Mouse (Mus musculus) midbrain, embryonic 14.5 days (tissue): ENCODE measurements at regions not wholly inside any gene's neighbourhood (a gene's known extent, or its start where the extent isn't known, plus 50 kb on each side); places are given as distances from the start of the nearest gene placed in this dataset.

ENCODE experiments used
- ATAC-seq: fragments of 200-750 bp; cut with Nextera tagmentation; 2 replicates; pipeline ENCODE4 v1.8.0; 2017; ENCODE audit warnings: moderate number of reproducible peaks, moderate library complexity; ENCODE audit not compliant: low FRiP score, low TSS enrichment
- DNase-seq: peaks from one replicate; pipeline ENCODE4 v3.0.0-alpha.2; 2015
- H3K27ac ChIP-seq: fragments of 300-500 bp; sonication (generic); replicated peaks from 2 replicates; pipeline ENCODE4 v1.5.1; 2014; ENCODE audit warnings: mild to moderate bottlenecking, low read depth, low read length, moderate library complexity
- H3K27me3 ChIP-seq: fragments of 300-500 bp; sonication (generic); 2 replicates; pipeline ENCODE4 v1.6.1; 2014; ENCODE audit warnings: low read length, control low read depth, mixed read lengths; ENCODE audit not compliant: control insufficient read depth, insufficient read depth
- H3K36me3 ChIP-seq: fragments of 300-500 bp; sonication (generic); 2 replicates; pipeline ENCODE4 v1.6.1; 2014; ENCODE audit warnings: low read length, control low read depth; ENCODE audit not compliant: control insufficient read depth, insufficient read depth
- H3K4me1 ChIP-seq: fragments of 300-500 bp; sonication (generic); 2 replicates; pipeline ENCODE4 v1.6.1; 2014; ENCODE audit warnings: mild to moderate bottlenecking, antibody characterized with exemption, low read length, control low read depth; ENCODE audit not compliant: control insufficient read depth, insufficient read depth
- H3K4me2 ChIP-seq: fragments of 300-500 bp; sonication (generic); 2 replicates; pipeline ENCODE4 v1.6.1; 2014; ENCODE audit warnings: mild to moderate bottlenecking, low read length, moderate library complexity
- H3K4me3 ChIP-seq: fragments of 300-500 bp; sonication (generic); replicated peaks from 2 replicates; pipeline ENCODE4 v1.5.1; 2014; ENCODE audit warnings: low read depth, low read length
- H3K9ac ChIP-seq: fragments of 300-500 bp; sonication (generic); replicated peaks from 2 replicates; pipeline ENCODE4 v1.6.1; 2014; ENCODE audit warnings: mild to moderate bottlenecking, low read length, moderate library complexity
- H3K9me3 ChIP-seq: fragments of 300-500 bp; sonication (generic); 2 replicates; pipeline ENCODE4 v1.6.1; 2016; ENCODE audit warnings: low read length, control low read depth, mixed read lengths; ENCODE audit not compliant: control insufficient read depth
- WGBS: fragments of 180-500 bp; shearing (Covaris S2); extraction: QIAGEN DNeasy Blood & Tissue Kit; methylation state at CpG from one replicate; pipeline ENCODE4 v1.1.7; 2014; 5-methylcytosine and 5-hydroxymethylcytosine counted together

DNA sequence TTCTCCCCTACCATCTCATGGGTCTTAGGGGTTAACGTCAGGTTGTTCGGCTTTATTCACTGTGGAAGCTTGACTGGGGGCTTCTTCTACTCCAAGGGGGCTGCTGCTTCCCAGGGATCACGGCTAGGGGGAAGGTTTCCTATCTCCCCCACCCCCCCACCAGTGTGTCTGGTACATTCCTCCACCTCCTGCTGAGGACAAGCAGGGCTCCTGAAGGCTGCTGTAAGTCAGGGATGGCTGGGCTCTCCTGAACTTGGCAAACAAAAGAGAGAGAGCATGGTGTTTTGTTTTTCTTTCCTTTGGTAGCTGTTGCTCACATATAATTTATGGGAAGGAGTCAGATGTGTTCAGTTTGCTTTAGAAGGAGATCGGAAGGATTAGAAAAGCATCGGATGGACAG lies 54.7 kb upstream of the Commd3 start:
- H3K4me1 ChIP-seq = no peaks in the 10 kb centered on the region
- H3K4me2 ChIP-seq = no peak overlapping the region
- ATAC-seq (no peak), DNase-seq (no peak)
- no peaks in the 10 kb centered on the region for H3K36me3 ChIP-seq
- no peaks in the 10 kb centered on the region for H3K9me3 ChIP-seq
- no peak overlapping the region for H3K9ac ChIP-seq
- H3K4me3 ChIP-seq = no peak overlapping the region
- WGBS = 30% methylated on average over 5 of the region's 5 CpGs
- no peaks in the 10 kb centered on the region for H3K27me3 ChIP-seq
- H3K27ac ChIP-seq = no peak overlapping the region

DNA sequence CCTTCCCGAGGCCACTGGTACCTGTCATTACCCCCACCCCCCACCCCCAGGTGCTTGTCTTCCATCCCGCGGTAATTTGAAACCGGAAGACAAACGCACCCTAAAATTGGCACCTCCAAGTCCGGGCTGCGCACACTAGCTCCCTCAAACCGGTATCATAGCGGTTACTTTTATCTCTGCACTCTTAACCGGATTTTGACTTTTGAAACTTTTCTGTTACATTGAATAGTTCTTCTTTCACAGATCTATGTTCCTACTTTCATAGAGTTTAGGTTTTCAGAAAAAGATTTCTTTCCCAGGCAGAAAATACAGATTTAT lies 62.4 kb upstream of the Commd3 start:
- Histone ChIP-seq H3K27me3 (peaks cover 41% of the 10 kb centered on the region), H3K4me2 (peak overlapping the region; percentile 83), H3K36me3 (no peaks in the 10 kb centered on the region), H3K4me3 (peak overlapping the region; percentile 39; the same call in 1 of the 2 replicates), H3K4me1 (peaks cover 13% of the 10 kb centered on the region; the same call in 1 of the 2 replicates), H3K9me3 (no peaks in the 10 kb centered on the region), H3K9ac (no peak overlapping the region), H3K27ac (no peak overlapping the region)
- DNase-seq (no peak), ATAC-seq (no peak)
- 6% methylated on average over 10 of the region's 10 CpGs for WGBS

DNA sequence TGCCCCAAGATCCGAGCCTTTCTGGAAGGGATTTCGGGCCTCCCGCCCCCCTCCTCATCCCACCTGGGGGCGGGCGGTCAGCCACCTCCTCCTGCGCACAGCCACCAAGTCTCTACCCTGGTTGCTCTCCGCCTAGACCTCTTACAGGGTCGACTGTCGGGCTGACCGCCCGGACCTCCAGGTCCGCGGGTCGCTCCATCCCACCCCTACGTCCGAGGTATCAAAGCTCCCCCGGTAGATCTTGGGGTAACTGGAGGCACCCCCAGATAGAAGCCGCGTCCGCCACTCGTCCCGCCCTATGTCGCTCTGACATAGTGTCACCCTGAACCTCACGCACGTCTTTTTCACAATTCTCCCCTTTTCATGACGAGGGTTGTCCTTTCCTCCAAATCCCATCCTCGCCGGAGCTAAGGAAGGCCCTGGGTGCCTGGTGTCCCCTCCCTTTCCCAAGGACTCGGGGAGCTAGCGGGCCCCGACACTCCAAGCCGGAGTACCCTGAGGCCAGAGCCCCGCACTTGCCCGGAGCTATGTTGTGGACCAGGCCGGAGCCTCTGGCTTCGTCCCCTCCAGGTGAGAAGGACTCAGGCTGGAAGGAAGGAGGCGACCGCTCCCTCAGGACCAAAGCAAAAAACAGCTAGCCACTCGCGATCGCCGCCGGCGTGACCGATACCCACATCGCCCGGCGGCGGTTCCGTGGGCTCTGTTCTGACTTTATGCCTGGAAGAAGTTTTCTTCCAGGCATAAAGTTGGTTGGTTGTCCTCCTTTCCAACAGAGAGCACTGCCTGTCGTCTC lies 62.9 kb upstream of the Commd3 start:
- Histone ChIP-seq H3K27me3 (peaks cover 41% of the 10 kb centered on the region), H3K4me1 (peaks cover 13% of the 10 kb centered on the region; the same call in 1 of the 2 replicates), H3K4me2 (peak overlapping the region; percentile 83), H3K9me3 (no peaks in the 10 kb centered on the region), H3K9ac (peak overlapping the region; percentile 59), H3K36me3 (no peaks in the 10 kb centered on the region), H3K4me3 (peak overlapping the region; percentile 39), H3K27ac (no peak overlapping the region)
- 1% methylated on average over 51 of the region's 51 CpGs for WGBS
- DNase-seq (peak; percentile 39), ATAC-seq (peak; percentile 62)

DNA sequence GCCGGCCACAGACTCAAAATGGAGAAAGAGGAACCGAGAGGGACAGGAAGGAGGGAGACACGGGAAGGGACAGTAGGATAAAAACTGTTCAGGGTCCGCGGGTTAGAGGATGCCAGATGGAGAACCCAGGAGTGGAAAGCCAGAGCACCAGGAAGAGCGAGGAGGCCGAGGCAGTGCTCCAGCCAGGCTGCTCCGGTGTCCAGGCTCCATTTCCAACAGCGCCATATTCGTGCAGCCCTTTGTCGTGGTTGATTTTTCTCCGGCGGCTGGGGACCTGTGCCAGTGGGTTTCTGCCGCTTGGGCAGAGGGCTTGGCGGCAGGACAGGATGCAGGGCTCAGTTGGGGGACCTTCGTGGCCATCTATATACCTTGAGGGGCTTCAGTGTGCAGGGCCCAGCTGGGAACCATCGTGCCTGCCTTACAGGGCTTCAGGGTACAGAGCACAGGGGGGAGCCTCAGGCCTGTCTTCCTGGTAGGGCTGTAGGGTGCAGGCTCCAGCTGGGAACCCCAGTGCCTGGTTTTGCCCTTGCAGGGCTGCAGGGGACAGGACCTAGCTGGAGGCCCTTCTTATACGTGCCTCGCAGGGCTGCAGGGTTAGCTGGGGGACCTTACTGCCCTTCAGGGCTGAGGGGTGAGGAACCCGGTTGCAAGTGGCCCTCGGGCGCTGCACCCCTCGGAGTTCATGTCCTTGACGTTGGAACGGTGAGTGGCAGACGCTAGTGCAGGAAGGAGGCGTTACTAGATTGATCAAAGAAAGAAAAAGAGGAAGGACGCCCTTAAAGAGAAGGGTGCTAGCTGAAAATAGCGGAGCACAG lies 63.7 kb upstream of the Commd3 start:
- Histone ChIP-seq H3K4me2 (peak overlapping the region; percentile 83), H3K27ac (no peak overlapping the region), H3K9ac (peak overlapping the region; percentile 59), H3K4me1 (peaks cover 13% of the 10 kb centered on the region; the same call in 1 of the 2 replicates), H3K27me3 (peaks cover 41% of the 10 kb centered on the region), H3K9me3 (no peaks in the 10 kb centered on the region), H3K4me3 (peak overlapping the region; percentile 39), H3K36me3 (no peaks in the 10 kb centered on the region)
- DNase-seq = peak; percentile 73
- peak; percentile 74 for ATAC-seq
- 1% methylated on average over 29 of the region's 29 CpGs for WGBS

DNA sequence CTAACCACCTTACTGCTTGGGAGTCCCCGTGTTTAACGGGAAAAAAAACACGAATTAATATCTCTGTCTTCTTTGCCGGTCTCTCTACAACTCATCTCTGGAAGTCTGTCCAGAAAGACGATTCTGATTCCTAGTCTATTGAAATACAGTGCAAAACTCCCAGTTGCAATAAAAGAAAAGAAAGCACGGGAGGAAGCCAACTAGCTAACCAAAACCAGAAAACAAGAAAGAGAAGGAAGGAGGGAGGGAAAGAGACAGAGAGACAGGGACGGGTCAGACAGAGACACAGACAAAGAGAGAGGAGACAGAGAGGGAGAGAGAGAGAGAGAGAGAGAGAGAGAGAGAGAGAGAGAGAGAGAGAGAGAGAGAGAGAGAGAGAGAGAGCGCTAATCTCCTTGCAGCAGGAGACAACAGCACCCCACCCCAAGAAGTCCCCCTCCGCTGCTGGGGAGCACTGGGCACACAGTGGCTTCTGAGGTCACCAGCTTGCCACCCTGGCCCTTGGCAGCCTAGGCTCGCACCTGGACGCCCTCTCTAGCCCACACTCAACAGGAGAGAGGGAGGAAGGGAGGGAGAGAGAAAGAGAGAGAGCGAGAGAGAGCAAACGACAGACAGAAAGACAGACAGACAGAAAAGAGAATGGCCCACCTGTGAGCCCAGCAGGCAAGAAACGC lies 64.5 kb upstream of the Commd3 start:
- no peak for DNase-seq
- Histone ChIP-seq H3K9ac (peak overlapping the region; percentile 59), H3K4me2 (peak overlapping the region; percentile 83), H3K4me3 (peak overlapping the region; percentile 39), H3K9me3 (no peaks in the 10 kb centered on the region), H3K4me1 (peaks cover 13% of the 10 kb centered on the region; the same call in 1 of the 2 replicates), H3K36me3 (no peaks in the 10 kb centered on the region), H3K27ac (no peak overlapping the region), H3K27me3 (peaks cover 41% of the 10 kb centered on the region)
- 1% methylated on average over 14 of the region's 14 CpGs for WGBS
- peak; percentile 53 for ATAC-seq

DNA sequence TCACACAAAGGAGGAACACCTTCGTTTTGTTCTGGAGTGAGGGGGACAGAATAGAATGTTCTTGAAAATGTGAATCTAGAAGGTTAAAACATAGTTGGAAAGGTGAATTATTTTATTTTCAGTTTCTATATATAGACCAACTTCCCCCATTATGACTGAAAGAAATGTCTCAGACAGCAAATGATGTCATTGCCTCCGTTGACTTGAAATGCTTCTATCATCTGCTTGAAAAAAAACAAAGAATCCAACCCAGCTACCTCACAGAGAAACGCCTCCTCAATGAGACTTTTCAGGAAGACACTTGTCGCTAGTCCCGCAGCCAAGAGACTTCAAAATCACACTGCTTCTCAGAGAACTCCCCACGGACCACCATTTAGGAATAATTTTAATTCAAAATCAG lies 65.1 kb upstream of the Commd3 start:
- Histone ChIP-seq H3K4me1 (peaks cover 13% of the 10 kb centered on the region; the same call in 1 of the 2 replicates), H3K36me3 (no peaks in the 10 kb centered on the region), H3K4me3 (0 out of 2 replicates have a peak overlapping the region, but pooled peaks have one; percentile 39), H3K9me3 (no peaks in the 10 kb centered on the region), H3K9ac (no peak overlapping the region), H3K27ac (no peak overlapping the region), H3K27me3 (peaks cover 41% of the 10 kb centered on the region), H3K4me2 (peak overlapping the region; percentile 83)
- DNase-seq (peak; percentile 31), ATAC-seq (no peak)
- WGBS = 7% methylated on average over 6 of the region's 6 CpGs

DNA sequence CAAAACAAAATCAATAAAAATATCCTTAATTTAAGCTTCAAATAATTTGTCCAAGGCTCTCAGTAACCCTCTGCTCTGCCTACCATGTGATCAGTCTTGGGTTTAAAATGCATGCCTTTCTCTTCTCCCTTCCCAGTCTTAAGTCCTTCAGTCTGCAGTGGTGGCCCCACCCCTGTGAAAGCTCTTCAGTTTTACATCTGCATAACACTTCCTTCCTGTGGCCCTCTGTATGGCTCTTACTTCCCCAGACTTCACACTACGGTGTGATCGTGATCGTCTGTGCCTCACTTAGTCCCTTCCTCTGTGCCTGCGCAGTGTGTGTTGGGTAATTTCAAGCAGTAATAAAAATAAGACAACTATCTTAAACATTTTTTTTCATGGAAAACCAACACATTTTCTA lies 80.0 kb upstream of the Commd3 start:
- Histone ChIP-seq H3K4me2 (no peak overlapping the region), H3K36me3 (no peaks in the 10 kb centered on the region), H3K4me1 (0 out of 2 replicates have a peak, but pooled peaks cover 3% of the 10 kb centered on the region), H3K9me3 (no peaks in the 10 kb centered on the region), H3K4me3 (no peak overlapping the region), H3K9ac (no peak overlapping the region), H3K27ac (no peak overlapping the region), H3K27me3 (no peaks in the 10 kb centered on the region; the same call in 1 of the 2 replicates)
- ATAC-seq = no peak
- WGBS = 81% methylated on average over 4 of the region's 4 CpGs
- no peak for DNase-seq

DNA sequence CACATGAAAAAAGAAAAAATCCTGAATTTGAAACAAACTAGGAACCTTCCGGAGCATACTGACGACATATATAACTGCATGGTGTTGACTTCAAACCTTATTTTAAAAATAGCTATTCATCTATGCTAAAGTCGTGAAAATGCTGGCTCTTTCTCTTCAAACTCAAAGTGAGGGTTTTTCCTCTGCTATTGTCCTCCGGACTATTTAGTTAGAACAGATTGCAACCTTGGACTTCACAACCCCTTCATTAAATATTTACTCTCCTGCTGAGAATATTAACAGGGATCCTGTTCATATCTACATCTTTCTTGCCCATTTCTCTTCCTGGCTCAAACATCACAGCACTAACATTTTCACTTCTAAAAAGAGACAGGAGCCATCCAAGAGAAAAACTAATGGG lies 84.0 kb upstream of the Commd3 start:
- H3K9ac ChIP-seq = peak overlapping the region; percentile 56; the same call in 1 of the 2 replicates
- ATAC-seq (no peak), DNase-seq (peak; percentile 41)
- H3K4me1 ChIP-seq = 0 out of 2 replicates have a peak, but pooled peaks cover 3% of the 10 kb centered on the region
- H3K27me3 ChIP-seq = no peaks in the 10 kb centered on the region; the same call in 1 of the 2 replicates
- WGBS = under 1% methylated on average over 4 of the region's 4 CpGs
- H3K4me2 ChIP-seq = peak overlapping the region; percentile 73
- H3K4me3 ChIP-seq = peak overlapping the region; percentile 48
- no peaks in the 10 kb centered on the region for H3K36me3 ChIP-seq
- no peak overlapping the region for H3K27ac ChIP-seq
- no peaks in the 10 kb centered on the region for H3K9me3 ChIP-seq
